Mouse (Mus musculus) 416B (cell line): ENCODE measurements around the gene Ptprj.

Experiments
- DNase-seq: peaks from one replicate; pipeline ENCODE4 v3.0.0; 2011; ENCODE audit warnings: low read depth

Gene Ptprj

DNA sequence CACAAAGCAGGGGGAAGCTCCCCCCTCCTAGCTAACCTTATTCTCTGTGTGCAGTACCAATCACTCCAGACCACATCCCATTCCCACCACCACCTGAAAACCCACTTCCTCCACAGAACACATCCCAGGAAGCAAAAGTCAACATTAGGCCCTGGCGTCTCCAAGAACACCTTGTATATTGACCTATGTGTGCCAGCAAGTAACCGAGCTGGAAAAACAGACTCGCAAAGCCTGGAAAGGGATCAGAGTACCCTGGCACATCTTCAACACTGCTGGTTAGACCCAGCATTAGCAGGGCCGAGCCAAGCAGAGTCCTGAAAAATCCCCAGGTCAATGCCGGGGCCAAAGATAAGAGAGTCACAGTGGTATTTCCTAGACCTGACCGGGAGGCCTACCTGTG lies 58.0 kb downstream of the Ptprj start:
- no peak for DNase-seq

DNA sequence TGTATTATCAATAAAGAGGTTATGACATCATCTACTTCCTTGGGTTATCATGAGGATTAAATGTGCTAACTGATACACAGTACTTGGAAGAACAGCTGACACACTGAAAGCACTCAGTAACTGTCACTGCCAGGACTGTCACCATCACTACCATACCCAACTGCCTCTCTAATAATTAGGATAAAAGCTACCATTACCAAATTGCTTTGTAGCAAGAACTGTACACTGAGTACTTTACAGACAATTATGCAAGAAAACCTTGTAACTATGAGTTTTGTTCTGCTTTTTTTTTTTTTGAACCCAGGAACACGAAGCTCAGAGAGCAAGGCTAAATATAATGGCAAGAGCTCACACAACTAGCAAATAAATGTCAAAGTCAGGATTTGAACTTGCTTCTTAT lies 58.5 kb downstream of the Ptprj start:
- peak; percentile 22 for DNase-seq

DNA sequence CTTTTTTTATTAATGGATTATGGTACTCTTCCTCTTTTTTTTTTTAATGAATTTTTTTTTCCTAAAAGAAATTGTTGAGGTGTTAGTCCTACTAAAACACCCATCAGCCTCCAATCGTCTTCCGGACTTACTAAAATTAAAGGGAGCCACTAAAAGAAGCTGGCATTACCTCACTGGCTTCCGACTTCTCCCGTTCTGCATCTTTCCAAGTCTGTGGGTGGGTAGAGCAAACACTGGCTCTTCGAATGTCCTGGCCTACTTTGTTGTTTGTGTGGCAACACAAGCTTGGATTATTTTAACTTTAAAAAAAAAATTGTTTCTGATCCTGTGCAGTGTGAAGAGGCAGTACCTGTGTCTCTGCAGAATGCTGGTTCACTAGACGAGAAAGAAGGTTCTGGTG lies 62.2 kb downstream of the Ptprj start:
- no peak for DNase-seq

DNA sequence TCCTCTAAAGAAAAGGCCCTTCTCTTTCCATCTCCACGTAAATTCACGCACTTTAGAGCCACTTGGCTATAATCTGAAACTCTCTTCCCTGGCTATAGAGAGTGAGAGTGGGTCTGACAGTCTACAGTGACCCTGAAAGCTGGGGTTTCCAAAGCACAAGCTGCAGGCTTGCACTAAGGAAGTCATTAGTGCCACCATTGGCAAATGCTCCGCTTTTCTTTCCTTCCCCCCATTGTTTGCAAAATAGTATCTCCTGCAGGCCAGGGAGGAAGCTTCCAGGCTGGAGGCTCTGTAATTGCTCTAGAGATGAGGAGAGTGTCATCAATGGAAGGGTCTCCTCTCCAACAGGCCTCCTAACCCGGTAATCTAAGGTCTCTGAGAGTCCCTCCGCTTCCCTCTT lies 65.5 kb downstream of the Ptprj start:
- DNase-seq, result no peak

DNA sequence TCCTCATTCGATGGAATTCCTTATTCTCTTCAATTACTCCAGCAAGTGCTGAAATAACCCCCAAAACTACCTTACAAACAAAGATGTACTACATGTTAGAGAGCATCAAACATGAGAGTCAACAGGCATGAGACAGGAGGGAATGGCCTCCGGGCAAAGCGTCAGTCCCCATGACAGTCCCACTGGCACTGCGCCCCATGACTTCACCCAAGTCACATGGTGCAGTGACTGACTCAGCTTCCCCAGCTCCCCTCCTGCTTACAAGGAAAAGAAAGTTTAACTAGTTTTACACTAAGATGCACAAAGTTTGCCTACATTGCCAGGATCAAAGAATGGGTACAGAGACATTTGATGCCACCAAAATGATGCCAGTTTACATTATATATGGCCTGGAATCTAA lies 71.2 kb downstream of the Ptprj start:
- DNase-seq, result peak; percentile 30

DNA sequence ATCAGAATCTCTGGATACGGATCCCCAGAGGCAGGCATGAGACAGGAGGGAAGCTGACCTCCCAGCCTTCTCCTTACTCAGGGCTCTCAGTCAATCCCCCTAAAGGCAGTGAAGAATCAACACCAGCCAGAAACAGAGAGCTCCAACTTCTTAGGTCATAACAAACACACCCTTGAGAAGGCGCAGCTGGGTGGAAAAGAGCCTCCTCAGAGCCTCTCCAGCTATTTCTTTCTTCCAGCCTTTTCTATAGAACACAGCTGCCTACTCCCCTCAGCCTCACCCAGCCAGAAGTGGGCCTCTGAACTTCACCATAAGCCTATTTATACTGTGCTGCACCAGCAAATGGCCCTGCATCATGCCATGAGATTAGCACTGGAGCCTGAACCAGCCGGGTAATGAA lies 74.3 kb downstream of the Ptprj start:
- no peak for DNase-seq

DNA sequence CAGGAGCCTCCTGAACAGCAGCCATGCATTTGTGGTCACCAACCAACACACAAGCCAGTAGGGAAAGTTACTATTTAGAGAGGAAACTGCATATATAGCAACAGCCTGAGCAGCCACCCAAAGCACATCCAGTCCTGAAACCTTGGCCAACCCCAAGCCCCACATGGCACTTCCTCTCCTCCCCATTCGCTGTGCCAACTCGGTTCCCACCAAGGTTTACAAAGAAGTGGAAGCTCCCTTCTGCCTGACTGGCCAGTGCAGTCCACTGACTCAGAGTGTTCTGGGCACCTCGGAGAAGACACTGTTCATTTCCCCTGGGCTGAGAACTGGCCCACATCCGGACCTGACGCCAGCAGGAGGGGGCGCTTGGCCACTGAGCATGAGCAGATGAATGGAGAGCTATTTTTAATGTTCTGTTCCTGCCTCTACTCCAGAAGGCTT lies 75.7 kb downstream of the Ptprj start:
- DNase-seq, result peak; percentile 95

DNA sequence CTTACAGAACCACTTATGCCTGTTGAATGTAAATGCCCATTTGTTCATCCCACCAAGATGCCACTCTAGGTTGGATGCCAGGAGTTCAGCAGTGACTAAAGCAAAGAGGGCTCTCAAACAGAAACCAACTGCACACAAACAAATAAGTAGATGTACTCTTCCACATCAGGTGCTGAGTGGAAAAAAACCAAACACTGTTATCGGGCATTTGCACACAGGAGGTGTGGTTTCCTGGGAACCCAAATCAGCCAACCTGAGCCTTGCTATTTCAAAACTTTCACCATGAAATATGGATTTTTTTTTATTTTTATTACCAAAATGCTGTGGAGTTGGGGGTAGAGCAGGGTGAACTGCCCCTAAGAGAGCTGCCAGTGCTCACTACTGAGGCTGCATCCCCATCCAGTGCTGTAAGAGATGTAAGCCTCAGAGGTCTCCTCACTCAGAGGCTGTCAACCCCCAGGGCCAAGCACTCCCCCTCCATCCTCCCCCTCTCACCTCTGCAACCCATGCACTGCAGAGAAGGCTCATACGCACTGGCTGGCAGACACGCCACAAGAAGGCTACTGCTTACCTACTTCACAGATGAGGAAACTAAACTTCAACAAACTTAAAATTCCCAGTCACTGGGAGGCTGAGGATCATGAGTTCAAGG lies 77.1 kb downstream of the Ptprj start:
- DNase-seq, result peak; percentile 59

DNA sequence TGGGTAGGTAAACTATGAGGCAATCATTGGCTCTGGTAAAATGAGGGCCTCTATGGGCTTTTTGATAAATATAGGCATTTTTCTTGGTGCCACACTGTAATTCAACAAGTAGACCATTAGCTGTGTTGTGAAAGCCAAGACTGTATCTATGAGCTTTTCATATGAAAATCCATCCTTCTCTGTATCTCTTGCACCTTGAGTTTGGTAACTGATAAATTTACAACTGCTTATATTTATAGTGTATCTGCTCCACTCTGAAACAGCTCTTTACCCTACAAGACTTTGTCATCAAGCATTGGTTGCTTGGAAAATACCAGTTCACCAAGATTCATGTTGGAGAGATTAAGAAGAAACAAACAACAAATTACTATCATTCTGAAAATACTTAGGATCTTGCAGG lies 77.7 kb downstream of the Ptprj start:
- DNase-seq, result no peak

DNA sequence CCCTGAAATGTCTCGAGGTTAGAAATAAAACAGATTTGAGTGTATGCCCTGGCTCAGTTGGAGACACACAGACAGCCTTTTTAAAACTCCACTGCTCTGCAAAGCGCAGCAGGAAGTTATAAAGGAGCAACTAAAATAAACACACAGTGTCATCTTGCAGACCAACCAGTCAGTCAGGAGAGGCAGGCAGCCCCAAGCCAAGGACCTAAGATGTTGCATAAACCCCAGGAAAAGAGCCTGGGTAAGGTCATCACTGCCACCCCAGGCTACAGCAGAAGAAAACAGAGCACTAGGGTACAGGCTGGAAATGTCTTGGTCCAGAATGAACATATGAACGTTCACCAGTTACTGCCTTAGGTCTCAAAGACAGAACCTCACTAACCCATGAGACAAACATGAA lies 78.7 kb downstream of the Ptprj start:
- DNase-seq, result peak; percentile 54

DNA sequence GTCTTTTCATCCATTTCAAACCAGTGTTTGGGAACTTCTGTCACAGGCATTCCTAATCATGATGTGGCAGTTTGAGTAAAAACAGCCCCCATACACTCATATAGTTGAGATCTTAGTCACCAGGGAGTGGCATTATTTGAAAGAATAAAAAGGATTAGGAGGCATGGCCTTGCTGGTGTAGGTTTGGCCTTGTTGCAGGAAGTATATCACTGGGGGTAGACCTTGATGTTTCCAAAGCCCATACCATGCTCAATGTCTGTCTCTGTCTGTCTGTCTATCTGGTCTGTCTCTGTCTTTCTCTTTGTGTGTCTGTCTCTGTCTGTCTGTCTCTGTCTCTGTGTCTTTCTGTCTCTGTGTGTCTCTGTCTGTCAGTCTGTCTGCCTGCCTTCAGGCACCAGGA lies 79.6 kb downstream of the Ptprj start:
- peak; percentile 28 for DNase-seq

DNA sequence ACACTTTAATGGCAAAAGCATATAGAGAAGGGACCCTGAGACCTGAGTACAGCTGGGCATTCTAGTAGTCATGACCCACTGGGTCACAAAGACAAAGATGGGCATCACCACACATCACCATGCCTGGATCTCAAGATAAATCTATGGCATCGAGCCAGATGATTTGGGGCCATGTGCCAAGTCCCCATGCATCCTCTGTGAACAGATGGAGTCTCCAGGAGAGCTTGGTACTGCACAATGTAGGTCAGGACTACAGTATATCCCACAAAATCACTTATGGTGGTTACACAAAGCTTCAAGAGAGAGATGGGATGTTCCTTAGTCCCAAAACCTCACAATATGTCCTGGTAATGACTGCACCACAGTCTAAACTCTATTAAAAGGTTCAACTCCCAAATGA lies 81.4 kb downstream of the Ptprj start:
- DNase-seq, result no peak

DNA sequence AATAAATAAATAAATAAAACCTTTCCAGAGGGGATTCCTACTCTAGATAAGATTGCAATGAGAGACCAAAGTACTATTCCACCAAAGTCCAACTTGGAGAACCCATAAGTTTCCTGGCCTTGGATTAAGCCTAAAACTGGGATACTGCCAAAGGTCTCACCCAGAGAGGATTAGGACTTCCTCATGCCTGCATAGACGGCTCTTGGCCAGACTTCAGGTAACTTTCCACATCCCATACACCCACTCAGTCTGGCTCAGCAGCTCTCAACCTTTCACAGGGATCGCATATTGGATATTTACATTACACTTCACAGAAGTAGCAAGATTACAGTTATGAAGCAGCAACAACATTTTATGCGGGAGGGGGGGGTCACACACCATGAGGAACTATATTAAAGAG lies 82.9 kb downstream of the Ptprj start:
- no peak for DNase-seq

DNA sequence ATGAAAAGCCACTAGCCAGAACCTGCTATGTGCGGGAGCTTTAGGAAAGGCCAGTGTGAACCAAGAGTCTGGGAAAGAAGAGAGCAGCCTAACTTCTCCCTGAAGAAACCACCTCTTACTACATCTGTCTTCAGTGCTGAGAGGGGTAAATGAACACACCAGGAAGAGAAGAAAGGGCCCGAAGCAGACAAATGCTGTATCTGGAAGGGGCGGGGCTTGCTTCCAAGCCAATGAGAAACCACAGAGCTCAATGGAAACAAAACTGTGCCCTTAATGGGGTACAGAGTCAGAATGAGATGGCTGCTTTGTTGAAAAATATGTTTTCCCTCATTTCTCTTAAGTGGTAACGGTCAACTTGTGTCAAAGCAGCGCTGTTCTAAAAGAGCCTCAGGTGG lies 83.8 kb downstream of the Ptprj start:
- no peak for DNase-seq

DNA sequence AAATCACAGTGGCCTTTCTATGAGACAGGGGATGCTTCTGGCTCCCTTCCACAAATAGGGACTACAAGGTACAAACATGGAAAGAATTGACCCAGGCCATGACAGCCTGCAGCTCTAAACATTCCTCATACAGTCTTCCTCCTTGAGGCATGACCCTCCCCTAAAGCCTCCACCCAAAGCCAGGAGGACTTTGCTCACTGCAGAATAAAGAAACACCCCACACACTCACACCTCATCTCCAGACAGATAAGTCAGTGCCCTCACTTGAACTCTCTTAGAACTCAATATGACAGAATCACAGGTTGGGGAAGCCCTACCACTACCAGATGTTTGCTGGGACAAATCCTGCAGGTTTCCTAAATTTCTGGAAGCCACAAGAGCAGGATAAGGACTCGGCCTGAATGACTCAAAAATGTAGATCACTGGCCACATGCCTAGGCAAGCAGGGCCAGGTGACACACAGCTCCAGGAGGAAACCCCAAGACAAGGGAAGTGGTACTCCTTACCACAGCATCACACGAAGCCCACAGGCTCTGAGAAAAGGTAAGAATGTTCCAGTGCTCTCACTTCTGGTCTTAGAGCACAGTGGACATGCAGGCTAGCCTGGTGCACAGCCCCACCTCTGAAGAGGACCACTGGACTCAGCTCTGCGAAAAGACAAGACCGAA lies 84.3 kb downstream of the Ptprj start:
- DNase-seq, result no peak

DNA sequence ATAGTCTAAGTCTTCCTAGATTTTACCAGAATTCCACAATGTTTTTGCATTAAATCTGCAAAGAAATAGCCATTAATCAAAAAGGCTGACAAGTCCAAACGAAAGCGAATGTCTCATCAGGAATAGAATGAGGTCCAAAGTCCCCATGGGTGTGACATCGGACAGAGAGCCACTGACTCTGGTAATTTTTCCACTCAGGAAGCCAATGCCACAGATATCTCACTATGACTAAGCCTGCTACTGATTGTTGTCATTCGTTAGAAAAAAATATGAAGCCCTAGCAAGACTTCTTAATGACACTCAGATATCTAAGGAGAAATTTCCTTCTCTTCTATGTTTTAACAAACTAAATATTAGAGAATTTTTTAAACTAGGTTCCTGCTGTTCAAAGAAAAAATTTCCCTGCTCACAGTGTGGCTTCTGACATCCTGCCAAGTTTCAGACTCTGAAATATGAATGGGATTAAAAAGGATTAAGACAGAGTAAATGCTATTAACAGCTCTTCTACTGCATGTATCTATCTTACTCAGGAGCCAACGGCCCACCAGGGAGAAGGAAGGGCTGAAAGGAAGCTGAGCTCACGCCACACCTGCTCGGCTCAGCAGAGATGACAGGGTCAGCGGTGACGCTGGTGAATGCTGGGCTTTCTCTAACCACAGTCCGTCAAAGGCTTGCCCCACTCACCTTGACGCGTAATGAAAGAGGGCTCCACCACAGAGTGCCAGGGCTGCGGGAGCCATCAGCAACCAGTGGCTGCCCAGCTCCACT lies 90.0 kb downstream of the Ptprj start:
- DNase-seq, result peak; percentile 83

DNA sequence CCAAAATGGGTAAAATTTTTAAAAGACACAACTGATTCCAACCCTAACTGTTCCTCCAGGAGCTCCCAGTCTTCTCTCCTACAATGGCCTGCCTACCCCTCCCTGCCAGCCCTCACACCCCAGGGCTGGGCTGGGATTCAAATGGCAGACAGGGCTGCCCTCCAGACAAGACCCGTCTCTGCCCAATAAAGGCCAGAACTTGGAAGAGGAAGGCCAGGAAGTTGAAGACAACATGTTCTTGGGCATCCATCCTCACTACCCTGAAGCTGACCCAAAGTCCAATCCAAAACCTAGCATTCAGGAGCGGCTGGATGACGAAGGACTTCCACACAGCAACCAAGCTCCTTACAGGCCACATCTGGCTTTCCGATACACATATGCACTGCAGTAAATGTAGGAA lies 90.6 kb downstream of the Ptprj start:
- no peak for DNase-seq

DNA sequence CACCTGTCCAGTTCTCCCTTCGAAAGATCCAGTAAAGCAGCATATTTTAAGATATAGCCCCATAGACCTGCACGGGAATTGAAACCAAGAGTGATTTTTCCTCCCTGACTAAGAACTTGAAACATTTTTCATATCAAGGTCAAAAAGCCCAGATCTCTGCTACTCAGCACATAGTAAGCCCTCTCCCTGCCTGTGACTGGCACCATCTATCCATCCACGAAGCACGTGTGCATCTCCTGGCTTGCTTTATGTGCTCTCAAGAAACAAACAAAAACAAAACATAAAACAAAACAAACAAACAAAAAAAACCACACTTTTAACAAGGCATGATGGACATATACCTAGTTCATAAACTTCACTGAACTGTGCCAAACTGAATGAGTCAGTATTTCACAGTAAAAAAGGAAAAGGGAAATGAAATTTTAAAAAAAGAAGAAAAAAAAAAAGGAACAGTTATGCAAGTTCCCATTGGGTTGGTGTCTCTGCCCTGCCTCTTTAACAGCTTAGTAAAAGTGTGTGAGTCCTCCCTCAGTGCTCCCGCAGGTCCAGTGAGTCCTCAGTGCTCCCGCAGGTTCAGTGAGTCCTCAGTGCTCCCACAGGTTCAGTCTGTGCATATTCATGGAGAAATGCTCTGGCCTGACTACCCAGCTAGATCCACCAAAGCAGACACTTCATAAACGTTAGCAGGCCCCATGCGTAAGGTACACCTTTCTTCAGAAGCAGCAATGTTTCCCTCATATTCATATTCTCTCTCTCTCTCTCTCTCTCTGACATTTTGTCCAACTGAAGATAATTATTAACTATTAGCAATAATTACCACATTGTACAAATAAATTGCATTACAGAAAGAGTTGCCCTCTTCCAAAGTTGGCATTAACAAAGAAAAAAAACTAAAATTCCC lies 91.5 kb downstream of the Ptprj start:
- peak; percentile 56 for DNase-seq

DNA sequence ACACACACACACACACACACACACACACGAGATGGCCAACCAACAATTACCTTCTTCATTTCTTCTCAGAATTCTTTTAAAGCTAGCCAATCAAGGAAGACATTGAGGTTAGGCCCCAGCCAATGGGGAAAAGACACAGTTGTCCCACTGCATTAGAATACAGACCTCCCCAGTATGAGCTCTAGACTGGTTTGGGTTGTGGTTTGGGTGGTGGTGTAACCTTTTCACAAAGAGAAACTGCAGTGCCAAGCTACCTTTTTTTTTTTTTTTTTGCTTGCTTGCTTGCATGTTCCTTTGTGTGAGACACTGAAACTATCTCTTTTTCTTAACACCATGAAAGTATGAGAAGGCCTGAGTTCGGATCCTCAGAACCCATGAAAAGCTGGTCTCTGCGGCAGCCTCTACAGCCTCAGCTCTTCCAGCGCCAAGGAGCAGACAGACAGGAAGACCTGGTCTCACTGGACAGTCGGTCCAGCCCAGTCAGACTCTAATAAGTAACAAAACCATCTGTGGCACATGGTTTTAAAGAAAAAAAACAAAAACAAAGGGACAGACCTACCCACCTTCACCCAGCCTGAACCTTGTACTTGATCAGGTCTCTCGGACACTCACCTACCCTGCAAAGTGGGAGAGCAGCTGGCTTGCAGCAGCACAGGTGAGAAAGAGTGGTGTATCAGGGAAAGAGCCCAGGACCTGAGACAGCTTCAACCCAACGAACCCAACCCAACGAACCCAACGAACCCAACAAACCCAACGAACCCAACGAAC lies 92.8 kb downstream of the Ptprj start:
- peak; percentile 83 for DNase-seq

DNA sequence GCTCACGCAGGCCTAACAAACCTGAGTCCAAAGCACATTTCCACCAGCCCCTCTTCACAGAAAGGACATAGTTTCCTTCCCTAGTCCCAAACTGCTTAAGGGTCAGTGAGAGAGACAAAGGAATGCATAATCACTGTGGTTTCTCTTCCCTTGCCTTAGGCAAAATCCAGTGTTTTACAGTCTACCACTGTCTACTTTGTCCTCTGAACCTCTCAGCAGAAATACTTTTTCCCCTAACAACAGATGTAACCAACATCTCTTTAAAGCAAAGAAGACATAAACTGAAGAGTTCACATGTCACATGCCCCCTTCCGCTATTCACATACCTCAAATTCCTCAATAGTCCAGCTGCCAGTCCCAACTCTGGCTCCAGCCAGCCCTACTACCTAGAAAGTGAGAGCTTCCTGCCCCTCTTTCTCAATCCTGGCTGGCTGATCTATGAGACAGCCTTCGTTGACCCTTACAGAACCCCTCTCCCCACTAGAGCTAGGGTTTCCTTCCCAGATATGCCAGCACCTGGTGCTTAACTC lies 94.2 kb downstream of the Ptprj start:
- no peak for DNase-seq

DNA sequence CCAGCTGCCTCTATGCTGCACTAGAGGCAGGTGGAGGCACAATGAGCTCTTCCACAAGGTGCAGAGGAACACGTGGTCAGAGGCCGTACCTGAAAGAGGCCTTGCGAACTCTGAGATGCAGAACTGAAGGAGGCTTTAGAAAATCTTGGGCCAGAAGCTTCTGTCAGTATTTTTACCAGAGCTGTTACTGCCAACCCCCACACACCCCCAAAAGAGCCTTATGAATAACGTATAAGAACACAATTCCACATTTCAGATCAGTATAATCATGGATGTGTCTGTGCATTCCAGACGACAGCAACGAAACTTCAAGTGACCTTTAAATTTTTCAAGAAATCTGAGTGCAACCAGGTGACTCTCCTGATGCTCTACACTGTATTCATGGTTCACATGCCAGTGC lies 98.9 kb downstream of the Ptprj start:
- DNase-seq, result no peak
